19 mouse cellular contexts compared by ENCODE assay signal in genomic region chr11:44655468-44655867, GRCm38 (mm10). TPM values are rescaled to one million over a fixed set of nuclear protein-coding genes. Genes with fewer than 3 reads are reported as not detected.
DNase-seq lines count a peak whose midpoint lies in the region; ATAC-seq and TF ChIP-seq lines count a peak whose summit lies in the region.
"Had no signal": no experiment of that assay in that cellular context is flagged by ENCODE, and none has a peak within 500 bp of the region (broad histone marks: within the 10 kb centered on the region; RNA-seq: fewer than 3 reads in every experiment).

No protein-coding gene starts in this region.

- no peaks in the 10 kb centered on the region for H3K4me1 ChIP-seq in lung, embryonic 14.5 days (ENCODE audit: insufficient read depth)
- no peaks in the 10 kb centered on the region for H3K4me1 ChIP-seq in embryonic facial prominence, embryonic 11.5 days (ENCODE audit: control insufficient read depth, insufficient read depth, low read length)
- peaks cover 40% of the 10 kb centered on the region for H3K4me1 ChIP-seq in hindbrain, embryonic 13.5 days (replicated peaks)
- H3K4me1 ChIP-seq in midbrain, embryonic 14.5 days (ENCODE audit: control insufficient read depth, insufficient read depth, low read length): peaks cover 33% of the 10 kb centered on the region
- H3K4me1 ChIP-seq in lung, postnatal 0 days (ENCODE audit: insufficient read depth, low read depth, low read length): no peaks in the 10 kb centered on the region
- H3K4me1 ChIP-seq: lung, embryonic 15.5 days; stomach, embryonic 15.5 days had no signal

- 31% methylated on average over 5 of the region's 5 CpGs for WGBS in lung, embryonic 14.5 days
- WGBS in embryonic facial prominence, embryonic 11.5 days: 20% methylated on average over 5 of the region's 5 CpGs
- WGBS in hindbrain, embryonic 13.5 days: 20% methylated on average over 5 of the region's 5 CpGs
- 40% methylated on average over 5 of the region's 5 CpGs for WGBS in midbrain, embryonic 14.5 days
- 42% methylated on average over 5 of the region's 5 CpGs for WGBS in lung, postnatal 0 days

- H3K4me2 ChIP-seq in lung, embryonic 14.5 days: no peak overlapping the region
- no peak overlapping the region for H3K4me2 ChIP-seq in embryonic facial prominence, embryonic 11.5 days (ENCODE audit: low read depth, low read length)
- H3K4me2 ChIP-seq in hindbrain, embryonic 13.5 days: no peak overlapping the region
- no peak overlapping the region for H3K4me2 ChIP-seq in midbrain, embryonic 14.5 days (ENCODE audit: low read length)
- H3K4me2 ChIP-seq in lung, postnatal 0 days (replicated peaks; ENCODE audit: low read depth, low read length): no peak overlapping the region
- H3K4me2 ChIP-seq: liver, embryonic 11.5 days; lung, embryonic 15.5 days; stomach, embryonic 15.5 days had no signal

- no peak for ATAC-seq in lung, embryonic 14.5 days (ENCODE audit: insufficient read depth)
- 0 out of 2 replicates have a peak, but pooled peaks have one; percentile 59 for ATAC-seq in embryonic facial prominence, embryonic 11.5 days (replicated peaks; ENCODE audit: insufficient number of reproducible peaks, low FRiP score, low TSS enrichment, low read depth)
- ATAC-seq in hindbrain, embryonic 13.5 days (ENCODE audit: low FRiP score): no peak
- no peak for ATAC-seq in midbrain, embryonic 14.5 days (ENCODE audit: low FRiP score, low TSS enrichment)
- ATAC-seq in lung, postnatal 0 days: no peak

- DNase-seq in lung, embryonic 14.5 days: peak; percentile 34
- DNase-seq in lung, postnatal 25 days (ENCODE audit: low spot score): no peak
- DNase-seq in embryonic facial prominence, embryonic 11.5 days (ENCODE audit: low spot score): peak; percentile 81
- DNase-seq in midbrain, embryonic 14.5 days: no peak
- DNase-seq in spleen, adult 12 weeks (ENCODE audit: low spot score): no peak
- no peak for DNase-seq in lung, postnatal 0 days (ENCODE audit: low spot score)
- DNase-seq: adrenal gland, postnatal 36 days; cerebellum, adult 8-10 months; gastrocnemius, postnatal 25 days; heart, postnatal 10 days; kidney, postnatal 4 days; spleen, adult 18-20 months; thymus, adult 2 months had no signal

- H3K27me3 ChIP-seq in lung, embryonic 14.5 days (ENCODE audit: insufficient read depth, low read length): no peaks in the 10 kb centered on the region
- H3K27me3 ChIP-seq in embryonic facial prominence, embryonic 11.5 days (ENCODE audit: control insufficient read depth, insufficient read depth, low read length): no peaks in the 10 kb centered on the region; the same call in 1 of the 2 replicates
- H3K27me3 ChIP-seq in hindbrain, embryonic 13.5 days: no peaks in the 10 kb centered on the region
- no peaks in the 10 kb centered on the region for H3K27me3 ChIP-seq in midbrain, embryonic 14.5 days (ENCODE audit: control insufficient read depth, insufficient read depth, low read length)
- no peaks in the 10 kb centered on the region for H3K27me3 ChIP-seq in lung, postnatal 0 days (replicated peaks; ENCODE audit: insufficient read depth, low read length)
- H3K27me3 ChIP-seq: lung, embryonic 15.5 days; stomach, embryonic 15.5 days had no signal

- no peak overlapping the region for H3K27ac ChIP-seq in lung, embryonic 14.5 days (ENCODE audit: low read depth)
- no peak overlapping the region for H3K27ac ChIP-seq in embryonic facial prominence, embryonic 11.5 days (replicated peaks; ENCODE audit: low read depth, low read length)
- H3K27ac ChIP-seq in hindbrain, embryonic 13.5 days: peak overlapping the region; percentile 73
- H3K27ac ChIP-seq in midbrain, embryonic 14.5 days (replicated peaks; ENCODE audit: low read depth, low read length): 0 out of 2 replicates have a peak overlapping the region, but pooled peaks have one; percentile 20
- H3K27ac ChIP-seq in lung, postnatal 0 days (ENCODE audit: low read length): no peak overlapping the region
- H3K27ac ChIP-seq: heart, embryonic 10.5 days; lung, embryonic 15.5 days; stomach, embryonic 15.5 days had no signal

- H3K9ac ChIP-seq in lung, embryonic 14.5 days: no peak overlapping the region
- H3K9ac ChIP-seq in embryonic facial prominence, embryonic 11.5 days (replicated peaks; ENCODE audit: low read length): no peak overlapping the region
- no peak overlapping the region for H3K9ac ChIP-seq in hindbrain, embryonic 13.5 days
- H3K9ac ChIP-seq in midbrain, embryonic 14.5 days (replicated peaks; ENCODE audit: low read length): no peak overlapping the region
- no peak overlapping the region for H3K9ac ChIP-seq in lung, postnatal 0 days (replicated peaks; ENCODE audit: low read depth)
- H3K9ac ChIP-seq: lung, embryonic 15.5 days; stomach, embryonic 15.5 days had no signal

- no peaks in the 10 kb centered on the region for H3K9me3 ChIP-seq in lung, embryonic 14.5 days (ENCODE audit: low read depth, low read length)
- no peaks in the 10 kb centered on the region for H3K9me3 ChIP-seq in embryonic facial prominence, embryonic 11.5 days (replicated peaks; ENCODE audit: control insufficient read depth, low read length)
- no peaks in the 10 kb centered on the region for H3K9me3 ChIP-seq in hindbrain, embryonic 13.5 days
- H3K9me3 ChIP-seq in midbrain, embryonic 14.5 days (ENCODE audit: control insufficient read depth, low read length): no peaks in the 10 kb centered on the region
- H3K9me3 ChIP-seq in lung, postnatal 0 days (ENCODE audit: low read length): no peaks in the 10 kb centered on the region
- H3K9me3 ChIP-seq: heart, embryonic 10.5 days; lung, embryonic 15.5 days; stomach, embryonic 15.5 days had no signal

- TF ChIP-seq EP300 in lung, postnatal 0 days (IDR thresholded peaks at IDR 0.05): no peak

- H3K36me3 ChIP-seq in lung, embryonic 14.5 days (ENCODE audit: insufficient read depth): no peaks in the 10 kb centered on the region
- H3K36me3 ChIP-seq in embryonic facial prominence, embryonic 11.5 days (replicated peaks; ENCODE audit: control insufficient read depth, insufficient read depth, low read depth, low read length): no peaks in the 10 kb centered on the region
- H3K36me3 ChIP-seq in hindbrain, embryonic 13.5 days: no peaks in the 10 kb centered on the region
- no peaks in the 10 kb centered on the region for H3K36me3 ChIP-seq in midbrain, embryonic 14.5 days (ENCODE audit: control insufficient read depth, insufficient read depth, low read length)
- H3K36me3 ChIP-seq in lung, postnatal 0 days (ENCODE audit: insufficient read depth, low read length): no peaks in the 10 kb centered on the region
- H3K36me3 ChIP-seq: heart, embryonic 10.5 days; lung, embryonic 15.5 days; stomach, embryonic 15.5 days had no signal

- no peak overlapping the region for H3K4me3 ChIP-seq in lung, embryonic 14.5 days (ENCODE audit: low read depth, low read length)
- no peak overlapping the region for H3K4me3 ChIP-seq in embryonic facial prominence, embryonic 11.5 days (ENCODE audit: low read depth, low read length)
- no peak overlapping the region for H3K4me3 ChIP-seq in hindbrain, embryonic 13.5 days
- no peak overlapping the region for H3K4me3 ChIP-seq in midbrain, embryonic 14.5 days (replicated peaks; ENCODE audit: low read depth, low read length)
- H3K4me3 ChIP-seq in lung, postnatal 0 days (ENCODE audit: low read depth, low read length): no peak overlapping the region
- H3K4me3 ChIP-seq: heart, embryonic 10.5 days; lung, embryonic 15.5 days; myocyte; stomach, embryonic 15.5 days had no signal

- TF ChIP-seq CTCF in lung, embryonic 14.5 days (IDR thresholded peaks at IDR 0.05; ENCODE audit: low read depth): no peak
- TF ChIP-seq CTCF in lung, postnatal 0 days (IDR thresholded peaks at IDR 0.05): no peak

RNA-seq across cellular contexts. Expression of gene Ebf1, which starts 38.4 kb away (rescaled TPM):
- 10.4 and 11.6 TPM in 2 replicates for polyA plus RNA-seq in lung, embryonic 14.5 days (2014; fragmentation: Nextera tagmentation; extraction: Ambion mirVana)
- polyA plus RNA-seq in embryonic facial prominence, embryonic 11.5 days (2014; fragmentation: Nextera tagmentation; extraction: Ambion mirVana): 47.9 and 50.3 TPM in 2 replicates
- 135 and 159 TPM in 2 replicates for polyA plus RNA-seq in hindbrain, embryonic 13.5 days (2015; fragmentation: Nextera tagmentation; extraction: Ambion mirVana)
- polyA plus RNA-seq in midbrain, embryonic 14.5 days (2014; fragmentation: Nextera tagmentation; extraction: Ambion mirVana): 98.3 and 112 TPM in 2 replicates
- polyA plus RNA-seq in lung, postnatal 0 days (2015; fragmentation: Nextera tagmentation; extraction: Ambion mirVana): 8.8 and 9.1 TPM in 2 replicates

Comparison
In these comparisons a context has a peak if more than half of its experiments do, and no peak if none do; other contexts are left out.
1. DNase-seq: peak in lung, embryonic 14.5 days (single experiment) and embryonic facial prominence, embryonic 11.5 days (single experiment); none in lung, postnatal 25 days (single experiment), midbrain, embryonic 14.5 days (single experiment), spleen, adult 12 weeks (single experiment) and lung, postnatal 0 days (single experiment).
2. H3K27ac ChIP-seq: peak in hindbrain, embryonic 13.5 days (single experiment) and midbrain, embryonic 14.5 days (single experiment); none in lung, embryonic 14.5 days (single experiment), embryonic facial prominence, embryonic 11.5 days (single experiment) and lung, postnatal 0 days (single experiment).